ENCODE assay signal across 8 mouse cellular contexts in the genomic region with DNA sequence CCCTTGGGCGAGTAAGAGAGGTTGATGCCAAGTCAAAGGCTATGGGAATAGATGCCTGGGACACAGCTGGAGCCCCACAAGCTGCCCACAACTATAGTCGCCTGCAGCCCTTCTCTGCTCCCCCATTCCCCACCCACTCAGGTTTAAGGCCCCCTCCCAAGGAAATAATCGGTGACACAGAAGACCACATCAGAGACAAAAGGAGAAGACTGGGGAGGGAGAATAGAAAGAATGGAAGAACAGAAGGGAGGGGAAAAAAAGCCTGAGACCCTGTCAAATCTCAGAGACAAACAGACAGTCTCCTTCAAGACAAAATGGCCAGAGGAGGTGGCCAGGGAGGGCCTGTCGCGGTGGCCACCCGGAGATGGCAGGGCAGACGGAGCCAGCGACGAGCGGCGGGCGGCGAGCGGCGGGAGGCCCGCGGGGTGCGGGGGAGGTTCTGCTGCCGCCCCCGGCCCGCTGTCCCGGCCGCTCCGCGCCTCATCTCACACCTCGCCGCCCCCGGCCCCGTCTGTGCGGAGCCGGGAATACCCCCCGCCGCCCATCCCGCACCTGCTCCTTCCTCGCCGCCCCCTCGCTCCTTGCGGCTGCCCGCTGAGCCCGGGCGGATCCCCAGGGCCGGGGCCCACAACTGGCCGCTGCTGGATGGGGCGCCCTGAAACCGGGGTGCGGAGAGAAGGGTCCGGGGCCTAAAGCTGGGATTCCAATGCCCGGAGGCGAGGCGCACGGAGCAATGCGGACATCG. TPM values are rescaled to one million over a fixed set of nuclear protein-coding genes. Genes with fewer than 3 reads are reported as not detected.
DNase-seq lines count a peak whose midpoint lies in the region; ATAC-seq and TF ChIP-seq lines count a peak whose summit lies in the region.

No protein-coding gene starts in this region.

- no peaks in the 10 kb centered on the region for H3K36me3 ChIP-seq in heart, embryonic 12.5 days
- H3K36me3 ChIP-seq in hindbrain, postnatal 0 days (ENCODE audit: insufficient read depth, low read length), result no peaks in the 10 kb centered on the region
- no peaks in the 10 kb centered on the region for H3K36me3 ChIP-seq in midbrain, embryonic 15.5 days (replicated peaks)

- no peak for TF ChIP-seq POLR2A in cortical plate, adult 2 months (IDR thresholded peaks at IDR 0.05; ENCODE audit: extremely low read depth, insufficient read depth, low read length)

- H3K4me2 ChIP-seq in heart, embryonic 12.5 days, result peak overlapping the region; percentile 71
- peak overlapping the region; percentile 52 for H3K4me2 ChIP-seq in hindbrain, postnatal 0 days (ENCODE audit: low read depth, low read length)
- peak overlapping the region; percentile 53 for H3K4me2 ChIP-seq in midbrain, embryonic 15.5 days

- 4% methylated on average over 33 of the region's 53 CpGs for WGBS in heart, embryonic 12.5 days
- 3% methylated on average over 38 of the region's 53 CpGs for WGBS in hindbrain, postnatal 0 days
- WGBS in midbrain, embryonic 15.5 days, result under 1% methylated on average over 50 of the region's 53 CpGs

- peak overlapping the region; percentile 45 for H3K4me3 ChIP-seq in heart, embryonic 12.5 days
- peak overlapping the region; percentile 52 for H3K4me3 ChIP-seq in cortical plate, adult 2 months (ENCODE audit: insufficient read depth, low read length)
- peak overlapping the region; percentile 43 for H3K4me3 ChIP-seq in hindbrain, postnatal 0 days (ENCODE audit: low read length)
- H3K4me3 ChIP-seq in midbrain, embryonic 15.5 days, result peak overlapping the region; percentile 44

- intact Hi-C loops in heart, postnatal 10 days (cut with DNase I), result no loop called here

- no peak for TF ChIP-seq CTCF in cortical plate, adult 2 months (IDR thresholded peaks at IDR 0.05; ENCODE audit: extremely low read depth, insufficient read depth, low read length)
- no peak for TF ChIP-seq CTCF in hindbrain, postnatal 0 days (IDR thresholded peaks at IDR 0.05; ENCODE audit: low read depth)

- peaks cover 100% of the 10 kb centered on the region for H3K27me3 ChIP-seq in heart, embryonic 12.5 days (replicated peaks)
- H3K27me3 ChIP-seq in hindbrain, postnatal 0 days (ENCODE audit: insufficient read depth, low read length), result peaks cover 51% of the 10 kb centered on the region
- H3K27me3 ChIP-seq in midbrain, embryonic 15.5 days (replicated peaks), result peaks cover 67% of the 10 kb centered on the region

- no peak overlapping the region for H3K27ac ChIP-seq in heart, embryonic 12.5 days (ENCODE audit: poor library complexity, severe bottlenecking)
- H3K27ac ChIP-seq in cortical plate, adult 2 months (ENCODE audit: insufficient read depth, low read length), result peak overlapping the region; percentile 87
- H3K27ac ChIP-seq in hindbrain, postnatal 0 days, result peak overlapping the region; percentile 49; the same call in 1 of the 2 replicates
- H3K27ac ChIP-seq in midbrain, embryonic 15.5 days, result no peak overlapping the region

- no peaks in the 10 kb centered on the region for H3K9me3 ChIP-seq in heart, embryonic 12.5 days (replicated peaks)
- H3K9me3 ChIP-seq in hindbrain, postnatal 0 days (ENCODE audit: low read length), result no peaks in the 10 kb centered on the region
- no peaks in the 10 kb centered on the region for H3K9me3 ChIP-seq in midbrain, embryonic 15.5 days

- peaks cover 33% of the 10 kb centered on the region for H3K4me1 ChIP-seq in heart, embryonic 12.5 days (replicated peaks)
- H3K4me1 ChIP-seq in cortical plate, adult 2 months (ENCODE audit: control insufficient read depth, insufficient read depth, low read length), result no peaks in the 10 kb centered on the region
- peaks cover 5% of the 10 kb centered on the region for H3K4me1 ChIP-seq in hindbrain, postnatal 0 days (ENCODE audit: insufficient read depth, low read length)
- H3K4me1 ChIP-seq in midbrain, embryonic 15.5 days, result peaks cover 30% of the 10 kb centered on the region

- DNase-seq in heart, postnatal 10 days, result no peak
- DNase-seq in hindbrain, postnatal 0 days (ENCODE audit: low spot score), result no peak
- no peak for DNase-seq in gastrocnemius, postnatal 4 days (ENCODE audit: low spot score in 2 of 2)
- no peak for DNase-seq in adrenal gland, postnatal 14 days

- no peak for ATAC-seq in heart, embryonic 12.5 days (ENCODE audit: insufficient number of reproducible peaks, low FRiP score)
- 0 out of 2 replicates have a peak, but pooled peaks have one; percentile 14 for ATAC-seq in hindbrain, postnatal 0 days
- no peak; the same call in 1 of the 2 replicates for ATAC-seq in midbrain, embryonic 15.5 days (replicated peaks)
- no peak for ATAC-seq in monocyte, adult 5-6 weeks (replicated peaks; ENCODE audit: insufficient number of reproducible peaks, low FRiP score, low TSS enrichment, poor library complexity, severe bottlenecking)

- H3K9ac ChIP-seq in heart, embryonic 12.5 days, result peak overlapping the region; percentile 55; the same call in 1 of the 2 replicates
- H3K9ac ChIP-seq in hindbrain, postnatal 0 days (replicated peaks; ENCODE audit: low read length), result peak overlapping the region; percentile 48
- H3K9ac ChIP-seq in midbrain, embryonic 15.5 days, result peak overlapping the region; percentile 52

RNA-seq across cellular contexts. Expression of a gene that starts 13.7 kb away (rescaled TPM):
- not detected in 2 replicates for polyA plus RNA-seq in heart, embryonic 12.5 days (2016; fragmentation: Nextera tagmentation; extraction: Ambion mirVana)
- not detected for total RNA-seq in heart, postnatal 10 days (2021)
- not detected in 2 replicates for polyA plus RNA-seq in cortical plate, adult 2 months (2012; rRNA removed)
- not detected in 2 replicates for total RNA-seq in hindbrain, postnatal 0 days (2014; rRNA removed)
- polyA plus RNA-seq in hindbrain, postnatal 0 days (2015; fragmentation: Nextera tagmentation; extraction: Ambion mirVana), result not detected in 2 replicates
- not detected in 2 replicates for polyA plus RNA-seq in midbrain, embryonic 15.5 days (2015; fragmentation: Nextera tagmentation; extraction: Ambion mirVana)
- not detected for total RNA-seq in gastrocnemius, postnatal 4 days (2021)
- total RNA-seq in monocyte, adult 5-6 weeks (2017), result not detected in 3 replicates
- total RNA-seq in adrenal gland, postnatal 14 days (2021), result not detected in 2 replicates

RNA-seq across cellular contexts. Expression of a gene that starts 15.6 kb away (rescaled TPM):
- 0.39 and 0.47 TPM in 2 replicates for polyA plus RNA-seq in heart, embryonic 12.5 days (2016; fragmentation: Nextera tagmentation; extraction: Ambion mirVana)
- total RNA-seq in heart, postnatal 10 days (2021), result under 1 TPM in 1 of 2 experiments, not detected in 1; 0.25 TPM
- 185 and 189 TPM in 2 replicates for polyA plus RNA-seq in cortical plate, adult 2 months (2012; rRNA removed)
- 40.2 and 47.5 TPM in 2 replicates for total RNA-seq in hindbrain, postnatal 0 days (2014; rRNA removed)
- polyA plus RNA-seq in hindbrain, postnatal 0 days (2015; fragmentation: Nextera tagmentation; extraction: Ambion mirVana), result 33.5 and 37.2 TPM in 2 replicates
- polyA plus RNA-seq in midbrain, embryonic 15.5 days (2015; fragmentation: Nextera tagmentation; extraction: Ambion mirVana), result 20.4 and 21.5 TPM in 2 replicates
- total RNA-seq in gastrocnemius, postnatal 4 days (2021), result not detected
- not detected in 3 replicates for total RNA-seq in monocyte, adult 5-6 weeks (2017)
- total RNA-seq in adrenal gland, postnatal 14 days (2021), result 0.49 and 0.74 TPM in 2 replicates

RNA-seq across cellular contexts. Expression of a gene that starts 24.1 kb away (rescaled TPM):
- polyA plus RNA-seq in heart, embryonic 12.5 days (2016; fragmentation: Nextera tagmentation; extraction: Ambion mirVana), result 12.8 and 12.9 TPM in 2 replicates
- 10 to 100 TPM; 67.3 to 78.0 TPM for total RNA-seq in heart, postnatal 10 days (2021)
- polyA plus RNA-seq in cortical plate, adult 2 months (2012; rRNA removed), result 0.21 TPM in 1 of 2 replicates, not detected in the other
- total RNA-seq in hindbrain, postnatal 0 days (2014; rRNA removed), result 0.22 and 0.52 TPM in 2 replicates
- polyA plus RNA-seq in hindbrain, postnatal 0 days (2015; fragmentation: Nextera tagmentation; extraction: Ambion mirVana), result not detected in 2 replicates
- not detected in 2 replicates for polyA plus RNA-seq in midbrain, embryonic 15.5 days (2015; fragmentation: Nextera tagmentation; extraction: Ambion mirVana)
- 100 to 1,000 TPM; 139 to 160 TPM for total RNA-seq in gastrocnemius, postnatal 4 days (2021)
- total RNA-seq in monocyte, adult 5-6 weeks (2017), result not detected in 3 replicates
- not detected in 2 replicates for total RNA-seq in adrenal gland, postnatal 14 days (2021)

RNA-seq across cellular contexts. Expression of a gene that starts 37.8 kb away (rescaled TPM):
- polyA plus RNA-seq in heart, embryonic 12.5 days (2016; fragmentation: Nextera tagmentation; extraction: Ambion mirVana), result 38.4 and 39.2 TPM in 2 replicates
- total RNA-seq in heart, postnatal 10 days (2021), result 10 to 100 TPM; 19.1 to 21.7 TPM
- polyA plus RNA-seq in cortical plate, adult 2 months (2012; rRNA removed), result 13.4 and 14.1 TPM in 2 replicates
- total RNA-seq in hindbrain, postnatal 0 days (2014; rRNA removed), result 56.2 and 58.8 TPM in 2 replicates
- 8.1 and 9.1 TPM in 2 replicates for polyA plus RNA-seq in hindbrain, postnatal 0 days (2015; fragmentation: Nextera tagmentation; extraction: Ambion mirVana)
- polyA plus RNA-seq in midbrain, embryonic 15.5 days (2015; fragmentation: Nextera tagmentation; extraction: Ambion mirVana), result 14.9 and 16.2 TPM in 2 replicates
- total RNA-seq in gastrocnemius, postnatal 4 days (2021), result 10 to 100 TPM; 40.4 to 41.0 TPM
- total RNA-seq in monocyte, adult 5-6 weeks (2017), result 4.8 to 18.4 TPM (median 9.6 TPM) in 3 replicates
- total RNA-seq in adrenal gland, postnatal 14 days (2021), result 31.0 and 37.3 TPM in 2 replicates

RNA-seq across cellular contexts. Expression of a gene that starts 43.7 kb away (rescaled TPM):
- polyA plus RNA-seq in heart, embryonic 12.5 days (2016; fragmentation: Nextera tagmentation; extraction: Ambion mirVana), result 7.9 and 8.0 TPM in 2 replicates
- total RNA-seq in heart, postnatal 10 days (2021), result 1 to 10 TPM; 4.7 to 4.8 TPM
- polyA plus RNA-seq in cortical plate, adult 2 months (2012; rRNA removed), result 32.5 and 34.9 TPM in 2 replicates
- total RNA-seq in hindbrain, postnatal 0 days (2014; rRNA removed), result 40.9 and 46.7 TPM in 2 replicates
- 27.9 and 33.7 TPM in 2 replicates for polyA plus RNA-seq in hindbrain, postnatal 0 days (2015; fragmentation: Nextera tagmentation; extraction: Ambion mirVana)
- polyA plus RNA-seq in midbrain, embryonic 15.5 days (2015; fragmentation: Nextera tagmentation; extraction: Ambion mirVana), result 26.9 and 29.1 TPM in 2 replicates
- total RNA-seq in gastrocnemius, postnatal 4 days (2021), result 10 to 100 TPM in 1 of 2 experiments, 1 to 10 TPM in 1; 8.2 to 13.8 TPM
- total RNA-seq in monocyte, adult 5-6 weeks (2017), result 0.38 to 3.7 TPM (median 3.0 TPM) in 3 replicates
- total RNA-seq in adrenal gland, postnatal 14 days (2021), result 19.7 and 24.0 TPM in 2 replicates

Comparison
In these comparisons a context has a peak if more than half of its experiments do, and no peak if none do; other contexts are left out.
1. H3K27ac ChIP-seq: peak in cortical plate, adult 2 months (single experiment) and hindbrain, postnatal 0 days (single experiment); none in heart, embryonic 12.5 days (single experiment) and midbrain, embryonic 15.5 days (single experiment).
2. RNA of a gene that starts 15.6 kb away (total RNA-seq): 40.2 to 47.5 TPM in hindbrain, postnatal 0 days; 0.49 to 0.74 TPM in adrenal gland, postnatal 14 days, 0.25 TPM in heart, postnatal 10 days, not detected in gastrocnemius, postnatal 4 days and not detected in monocyte, adult 5-6 weeks; every median in the first group is over 10 times any median in the second.
3. RNA of a gene that starts 24.1 kb away (total RNA-seq): 139 to 160 TPM in gastrocnemius, postnatal 4 days and 67.3 to 78.0 TPM in heart, postnatal 10 days; 0.22 to 0.52 TPM in hindbrain, postnatal 0 days, not detected in monocyte, adult 5-6 weeks and not detected in adrenal gland, postnatal 14 days; every median in the first group is over 10 times any median in the second.
4. Peak in every context shown above with its lines, with median percentiles within 50 percentile points of each other: H3K4me2 ChIP-seq, H3K4me3 ChIP-seq and H3K9ac ChIP-seq.